8 mouse cellular contexts compared by ENCODE assay signal in genomic region chr10:70204505-70205399, GRCm38 (mm10). TPM values are rescaled to one million over a fixed set of nuclear protein-coding genes. Genes with fewer than 3 reads are reported as not detected.
DNase-seq lines count a peak whose midpoint lies in the region; ATAC-seq lines count a peak whose summit lies in the region.

TSS of gene Mrln (plus strand) at chr10:70204664.

- H3K4me2 ChIP-seq in forebrain, embryonic 14.5 days (ENCODE audit: low read length) = no peak within 1 kb of the TSS
- no peak within 1 kb of the TSS for H3K4me2 ChIP-seq in forebrain, embryonic 12.5 days
- H3K4me2 ChIP-seq in intestine, embryonic 16.5 days (ENCODE audit: low read depth, low read length) = peak within 1 kb of the TSS; percentile 20

- 49% methylated on average over 17 of the region's 17 CpGs for WGBS in forebrain, embryonic 14.5 days
- 68% methylated on average over 17 of the region's 17 CpGs for WGBS in forebrain, embryonic 12.5 days
- WGBS in intestine, embryonic 16.5 days = 29% methylated on average over 17 of the region's 17 CpGs

- DNase-seq in forebrain, embryonic 14.5 days (ENCODE audit: low spot score) = peak; percentile 37
- peak; percentile 57 to 61 for DNase-seq in urinary bladder, postnatal 36 days (ENCODE audit: low spot score in 2 of 2)
- DNase-seq in urinary bladder, postnatal 4 days (ENCODE audit: low spot score in 2 of 2) = no peak
- DNase-seq in right cerebral cortex, postnatal 10 days (ENCODE audit: low spot score in 2 of 2) = no peak
- no peak for DNase-seq in spleen, adult 12 weeks (ENCODE audit: low spot score)
- no peak for DNase-seq in ovary, postnatal 36 days (ENCODE audit: low spot score)

- no peak within 1 kb of the TSS for H3K4me3 ChIP-seq in forebrain, embryonic 14.5 days (ENCODE audit: low read depth, low read length)
- H3K4me3 ChIP-seq in forebrain, embryonic 12.5 days (replicated peaks) = no peak within 1 kb of the TSS
- H3K4me3 ChIP-seq in intestine, embryonic 16.5 days (ENCODE audit: low read length) = no peak within 1 kb of the TSS

- H3K36me3 ChIP-seq in forebrain, embryonic 14.5 days (ENCODE audit: control insufficient read depth, insufficient read depth, low read length) = no peaks in the 10 kb centered on the region
- H3K36me3 ChIP-seq in forebrain, embryonic 12.5 days (replicated peaks) = no peaks in the 10 kb centered on the region
- no peaks in the 10 kb centered on the region for H3K36me3 ChIP-seq in intestine, embryonic 16.5 days (ENCODE audit: control insufficient read depth, insufficient read depth, low read length)

- H3K9me3 ChIP-seq in forebrain, embryonic 14.5 days (replicated peaks; ENCODE audit: control insufficient read depth, low read length) = no peaks in the 10 kb centered on the region
- no peaks in the 10 kb centered on the region for H3K9me3 ChIP-seq in forebrain, embryonic 12.5 days
- no peaks in the 10 kb centered on the region for H3K9me3 ChIP-seq in intestine, embryonic 16.5 days (ENCODE audit: control insufficient read depth, low read length)

- no peaks in the 10 kb centered on the region for H3K4me1 ChIP-seq in forebrain, embryonic 14.5 days (ENCODE audit: control insufficient read depth, insufficient read depth, low read length)
- peaks cover 5% of the 10 kb centered on the region; the same call in 1 of the 2 replicates for H3K4me1 ChIP-seq in forebrain, embryonic 12.5 days
- H3K4me1 ChIP-seq in intestine, embryonic 16.5 days (ENCODE audit: control insufficient read depth, insufficient read depth, low read length) = peaks cover 6% of the 10 kb centered on the region; the same call in 1 of the 2 replicates

- H3K27me3 ChIP-seq in forebrain, embryonic 14.5 days (replicated peaks; ENCODE audit: control insufficient read depth, insufficient read depth, low read length) = no peaks in the 10 kb centered on the region
- H3K27me3 ChIP-seq in forebrain, embryonic 12.5 days = no peaks in the 10 kb centered on the region
- H3K27me3 ChIP-seq in intestine, embryonic 16.5 days (replicated peaks; ENCODE audit: control insufficient read depth, insufficient read depth, low read length) = no peaks in the 10 kb centered on the region

- no peak within 1 kb of the TSS for H3K9ac ChIP-seq in forebrain, embryonic 14.5 days (ENCODE audit: low read length)
- no peak within 1 kb of the TSS for H3K9ac ChIP-seq in forebrain, embryonic 12.5 days
- H3K9ac ChIP-seq in intestine, embryonic 16.5 days (ENCODE audit: low read depth, low read length) = no peak within 1 kb of the TSS

- ATAC-seq in forebrain, embryonic 14.5 days = no peak
- ATAC-seq in forebrain, embryonic 12.5 days (ENCODE audit: low FRiP score) = no peak
- peak; percentile 78 for ATAC-seq in intestine, embryonic 16.5 days

- H3K27ac ChIP-seq in forebrain, embryonic 14.5 days (ENCODE audit: low read depth, low read length) = no peak within 1 kb of the TSS
- H3K27ac ChIP-seq in forebrain, embryonic 12.5 days = no peak within 1 kb of the TSS
- H3K27ac ChIP-seq in intestine, embryonic 16.5 days (ENCODE audit: low read length) = no peak within 1 kb of the TSS

RNA-seq across cellular contexts. Expression of gene Mrln, which starts in this region (rescaled TPM):
- 0.83 TPM in 1 of 2 replicates, not detected in the other for polyA plus RNA-seq in forebrain, embryonic 14.5 days (2014; fragmentation: Nextera tagmentation; extraction: Ambion mirVana)
- polyA plus RNA-seq in forebrain, embryonic 12.5 days (2016; fragmentation: Nextera tagmentation; extraction: Ambion mirVana) = 0.94 and 1.4 TPM in 2 replicates
- 0.65 and 0.95 TPM in 2 replicates for polyA plus RNA-seq in intestine, embryonic 16.5 days (2015; fragmentation: Nextera tagmentation; extraction: Ambion mirVana)

Comparison
In these comparisons a context has a peak if more than half of its experiments do, and no peak if none do; other contexts are left out.
1. DNase-seq: peak in urinary bladder, postnatal 36 days (2 of 2); none in urinary bladder, postnatal 4 days (0 of 2), right cerebral cortex, postnatal 10 days (0 of 2), spleen, adult 12 weeks (single experiment) and ovary, postnatal 36 days (single experiment).
2. Peak in DNase-seq in forebrain, embryonic 14.5 days; RNA of the gene not detected or under 1 TPM.
3. Peak in ATAC-seq and H3K4me2 ChIP-seq in intestine, embryonic 16.5 days; RNA of the gene not detected or under 1 TPM.